21 mouse cellular contexts compared by ENCODE assay signal in genomic region chr3:36786581-36786980, GRCm38 (mm10).
"Had no signal": no experiment of that assay in that cellular context is flagged by ENCODE, and none has a peak within 500 bp of the region (broad histone marks: within the 10 kb centered on the region; RNA-seq: fewer than 3 reads in every experiment).

No protein-coding gene starts in this region.

- H3K9ac ChIP-seq: liver, postnatal 0 days; lung, embryonic 15.5 days; midbrain, embryonic 13.5 days; midbrain, embryonic 15.5 days; neural tube, embryonic 12.5 days; neural tube, embryonic 15.5 days had no signal

- H3K4me1 ChIP-seq: lung, embryonic 15.5 days; midbrain, embryonic 13.5 days; midbrain, embryonic 15.5 days; neural tube, embryonic 12.5 days; neural tube, embryonic 15.5 days had no signal

- DNase-seq: liver, postnatal 0 days; lung, adult 2 months; lung, postnatal 14 days; lung, postnatal 36 days; retina, postnatal 1 day; right cerebral cortex, adult 18-20 months; right cerebral cortex, postnatal 25 days; right cerebral cortex, postnatal 4 days; spleen, adult 18-20 months; thymus, adult 2 months; thymus, postnatal 25 days; thymus, postnatal 4 days had no signal

- H3K9me3 ChIP-seq: lung, embryonic 15.5 days; midbrain, embryonic 13.5 days; midbrain, embryonic 15.5 days; neural tube, embryonic 12.5 days; neural tube, embryonic 15.5 days had no signal

- H3K4me2 ChIP-seq: lung, embryonic 15.5 days; midbrain, embryonic 11.5 days; midbrain, embryonic 13.5 days; midbrain, embryonic 15.5 days; neural tube, embryonic 12.5 days; neural tube, embryonic 15.5 days had no signal

- H3K4me3 ChIP-seq: lung, embryonic 15.5 days; megakaryocyte, embryonic 14.5 days; midbrain, embryonic 13.5 days; midbrain, embryonic 15.5 days; neural tube, embryonic 12.5 days; neural tube, embryonic 15.5 days had no signal

- H3K27me3 ChIP-seq: lung, embryonic 15.5 days; megakaryocyte, embryonic 14.5 days; midbrain, embryonic 13.5 days; midbrain, embryonic 15.5 days; neural tube, embryonic 12.5 days; neural tube, embryonic 15.5 days had no signal

- H3K36me3 ChIP-seq: lung, embryonic 15.5 days; midbrain, embryonic 13.5 days; midbrain, embryonic 15.5 days; neural tube, embryonic 12.5 days; neural tube, embryonic 15.5 days had no signal

- H3K27ac ChIP-seq: lung, embryonic 15.5 days; macrophage; midbrain, embryonic 13.5 days; midbrain, embryonic 15.5 days; neural tube, embryonic 12.5 days; neural tube, embryonic 15.5 days had no signal

- ATAC-seq: liver, postnatal 0 days; lung, postnatal 0 days; midbrain, embryonic 13.5 days; midbrain, embryonic 15.5 days had no signal
